Mouse (Mus musculus): ENCODE results near the gene Ctnnd2. TPM values are rescaled to one million over a fixed set of nuclear protein-coding genes. Genes with fewer than 3 reads are reported as not detected.

Ctnnd2 gene
- polyA plus RNA-seq, 1 experiment from 2014 or later, result 0.27 TPM

- ATAC-seq, result no peak
- H3K27me3 ChIP-seq, result no peaks in the 10 kb centered on the region
- no peak for TF ChIP-seq CTCF (IDR thresholded peaks at IDR 0.05)
- in situ Hi-C loops (cut with MboI; ENCODE audit: low pct_unique_long_range_greater_than_20kb), result no loop called here
- CTCF ChIA-PET, result interaction anchor here (0.7 kb wide), 1 partner anchor 12 kb away, joined by 3 read pairs; no protein-coding TSS in a partner anchor
- no peak for DNase-seq (ENCODE audit: low read depth, low spot score)
- POLR2A ChIA-PET, result no interaction called here
These were observed 96.4 kb downstream of the Ctnnd2 start for GRCm38 (mm10) chr15:30268822-30269221.

GRCm38 (mm10) chr15:30271141-30271572, 98.8 kb downstream of the Ctnnd2 start:
- no peak for TF ChIP-seq CTCF (IDR thresholded peaks at IDR 0.05)
- no peak for ATAC-seq
- ChIA-PET POLR2A (no interaction called here), CTCF (no interaction called here)
- DNase-seq (ENCODE audit: low read depth, low spot score), result no peak
- no peaks in the 10 kb centered on the region for H3K27me3 ChIP-seq
- in situ Hi-C loops (cut with MboI; ENCODE audit: low pct_unique_long_range_greater_than_20kb), result no loop called here

GRCm38 (mm10) chr15:30272326-30272725, 99.9 kb downstream of the Ctnnd2 start:
- ATAC-seq (no peak), DNase-seq (ENCODE audit: low read depth, low spot score) (no peak)
- no peaks in the 10 kb centered on the region for H3K27me3 ChIP-seq
- ChIA-PET CTCF (no interaction called here), POLR2A (no interaction called here)
- TF ChIP-seq CTCF (IDR thresholded peaks at IDR 0.05), result no peak
- in situ Hi-C loops (cut with MboI; ENCODE audit: low pct_unique_long_range_greater_than_20kb), result no loop called here

- CTCF ChIA-PET, result interaction anchor here (0.9 kb wide), 1 partner anchor 71 kb away, joined by 3 read pairs; no protein-coding TSS in a partner anchor
- no peaks in the 10 kb centered on the region for H3K27me3 ChIP-seq
- no peak for TF ChIP-seq CTCF (IDR thresholded peaks at IDR 0.05)
- POLR2A ChIA-PET, result no interaction called here
- DNase-seq (ENCODE audit: low read depth, low spot score) (no peak), ATAC-seq (no peak)
- in situ Hi-C loops (cut with MboI; ENCODE audit: low pct_unique_long_range_greater_than_20kb), result loop anchor here (25.0 kb wide), 1 partner anchor 987 kb away; no protein-coding TSS in a partner anchor
These were observed 103.3 kb downstream of the Ctnnd2 start for GRCm38 (mm10) chr15:30275721-30276120.

GRCm38 (mm10) chr15:30276691-30277090, 104.3 kb downstream of the Ctnnd2 start:
- POLR2A ChIA-PET, result no interaction called here
- no peaks in the 10 kb centered on the region for H3K27me3 ChIP-seq

GRCm38 (mm10) chr15:30278610-30279009, 106.2 kb downstream of the Ctnnd2 start:
- no peak for TF ChIP-seq CTCF (IDR thresholded peaks at IDR 0.05)
- ATAC-seq, result no peak
- CTCF ChIA-PET, result no interaction called here

More at GRCm38 (mm10) chr15:30276691-30277090, 104.3 kb downstream of the Ctnnd2 start:
- in situ Hi-C loops (cut with MboI; ENCODE audit: low pct_unique_long_range_greater_than_20kb), result loop anchor here (25.0 kb wide), 1 partner anchor 986 kb away; no protein-coding TSS in a partner anchor
- CTCF ChIA-PET, result interaction anchor here (0.9 kb wide), 1 partner anchor 72 kb away, joined by 3 read pairs; no protein-coding TSS in a partner anchor
- peak; percentile 62 for ATAC-seq
- no peak for TF ChIP-seq CTCF (IDR thresholded peaks at IDR 0.05)
- peak; percentile 65 for DNase-seq (ENCODE audit: low read depth, low spot score)

GRCm38 (mm10) chr15:30285572-30286244, 113.3 kb downstream of the Ctnnd2 start:
- no peak for TF ChIP-seq CTCF (IDR thresholded peaks at IDR 0.05)
- ChIA-PET POLR2A (no interaction called here), CTCF (no interaction called here)
- ATAC-seq (no peak), DNase-seq (ENCODE audit: low read depth, low spot score) (no peak)
- in situ Hi-C loops (cut with MboI; ENCODE audit: low pct_unique_long_range_greater_than_20kb), result loop anchor here (25.0 kb wide), 1 partner anchor 977 kb away; no protein-coding TSS in a partner anchor
- H3K27me3 ChIP-seq, result no peaks in the 10 kb centered on the region

More at GRCm38 (mm10) chr15:30278610-30279009, 106.2 kb downstream of the Ctnnd2 start:
- POLR2A ChIA-PET, result no interaction called here
- DNase-seq (ENCODE audit: low read depth, low spot score), result no peak
- in situ Hi-C loops (cut with MboI; ENCODE audit: low pct_unique_long_range_greater_than_20kb), result loop anchor here (25.0 kb wide), 1 partner anchor 984 kb away; no protein-coding TSS in a partner anchor
- no peaks in the 10 kb centered on the region for H3K27me3 ChIP-seq

- no peak for DNase-seq (ENCODE audit: low read depth, low spot score)
These were observed 113.9 kb downstream of the Ctnnd2 start for GRCm38 (mm10) chr15:30286245-30286642.

GRCm38 (mm10) chr15:30302824-30303223, 130.4 kb downstream of the Ctnnd2 start:
- TF ChIP-seq CTCF (IDR thresholded peaks at IDR 0.05), result peak; percentile 49
- ChIA-PET POLR2A (no interaction called here), CTCF (no interaction called here)
- no peaks in the 10 kb centered on the region for H3K27me3 ChIP-seq
- DNase-seq (ENCODE audit: low read depth, low spot score) (no peak), ATAC-seq (no peak)
- in situ Hi-C loops (cut with MboI; ENCODE audit: low pct_unique_long_range_greater_than_20kb), result no loop called here

More at GRCm38 (mm10) chr15:30286245-30286642, 113.9 kb downstream of the Ctnnd2 start:
- no peaks in the 10 kb centered on the region for H3K27me3 ChIP-seq
- no peak for ATAC-seq
- ChIA-PET CTCF (no interaction called here), POLR2A (no interaction called here)
- TF ChIP-seq CTCF (IDR thresholded peaks at IDR 0.05), result no peak
- in situ Hi-C loops (cut with MboI; ENCODE audit: low pct_unique_long_range_greater_than_20kb), result loop anchor here (25.0 kb wide), 1 partner anchor 976 kb away; no protein-coding TSS in a partner anchor

GRCm38 (mm10) chr15:30306437-30306836, 134.0 kb downstream of the Ctnnd2 start:
- in situ Hi-C loops (cut with MboI; ENCODE audit: low pct_unique_long_range_greater_than_20kb), result no loop called here
- H3K27me3 ChIP-seq, result no peaks in the 10 kb centered on the region
- ChIA-PET POLR2A (no interaction called here), CTCF (no interaction called here)
- ATAC-seq (no peak), DNase-seq (ENCODE audit: low read depth, low spot score) (no peak)
- no peak for TF ChIP-seq CTCF (IDR thresholded peaks at IDR 0.05)

- no peak for TF ChIP-seq CTCF (IDR thresholded peaks at IDR 0.05)
- CTCF ChIA-PET, result interaction anchor here (1.0 kb wide), 1 partner anchor 17 kb away, joined by 3 read pairs; no protein-coding TSS in a partner anchor
- POLR2A ChIA-PET, result no interaction called here
- ATAC-seq (no peak), DNase-seq (ENCODE audit: low read depth, low spot score) (no peak)
- H3K27me3 ChIP-seq, result no peaks in the 10 kb centered on the region
- in situ Hi-C loops (cut with MboI; ENCODE audit: low pct_unique_long_range_greater_than_20kb), result no loop called here
These were observed 150.2 kb downstream of the Ctnnd2 start for GRCm38 (mm10) chr15:30322543-30322942.

All from Patski (cell line).